ENCODE assay signal across 12 mouse cellular contexts in genomic region chr3:134199892-134200291, GRCm38 (mm10). TPM values are rescaled to one million over a fixed set of nuclear protein-coding genes. Genes with fewer than 3 reads are reported as not detected.
DNase-seq lines count a peak whose midpoint lies in the region; ATAC-seq and TF ChIP-seq lines count a peak whose summit lies in the region.
"Had no signal": no experiment of that assay in that cellular context is flagged by ENCODE, and none has a peak within 500 bp of the region (broad histone marks: within the 10 kb centered on the region; RNA-seq: fewer than 3 reads in every experiment).

No protein-coding gene starts in this region.

- H3K4me3 ChIP-seq in CH12.LX (replicated peaks in 1 of 3; ENCODE audit: low read depth in 2 of 3, low read length in 2 of 3, poor library complexity in 1 of 3): no peak overlapping the region
- H3K4me3 ChIP-seq in heart, embryonic 11.5 days (ENCODE audit: low read depth, low read length): peak overlapping the region; percentile 16; the same call in 1 of the 2 replicates
- H3K4me3 ChIP-seq in lung, embryonic 15.5 days: no peak overlapping the region
- H3K4me3 ChIP-seq: forebrain, embryonic 13.5 days had no signal

- H3K4me2 ChIP-seq in CH12.LX (ENCODE audit: insufficient read depth, low read depth, poor library complexity, severe bottlenecking): no peak overlapping the region
- H3K4me2 ChIP-seq in heart, embryonic 11.5 days: peak overlapping the region; percentile 34
- H3K4me2 ChIP-seq in lung, embryonic 15.5 days: peak overlapping the region; percentile 18; the same call in 1 of the 2 replicates
- H3K4me2 ChIP-seq: forebrain, embryonic 13.5 days had no signal

- no peak for TF ChIP-seq EP300 in CH12.LX (IDR thresholded peaks at IDR 0.05; ENCODE audit: low read length)

- no peaks in the 10 kb centered on the region for H3K36me3 ChIP-seq in CH12.LX (replicated peaks in 1 of 2; ENCODE audit: control insufficient read depth in 1 of 2, insufficient read depth in 1 of 2, low read length in 1 of 2)
- no peaks in the 10 kb centered on the region for H3K36me3 ChIP-seq in heart, embryonic 11.5 days (ENCODE audit: control insufficient read depth, insufficient read depth, low read length)
- no peaks in the 10 kb centered on the region for H3K36me3 ChIP-seq in lung, embryonic 15.5 days

- dilution Hi-C loops in CH12.LX (cut with MboI; ENCODE audit: extremely low pct_ligation_motif_present, extremely low pct_unique_long_range_greater_than_20kb, low sequenced_read_pairs): no loop called here

- TF ChIP-seq POLR2A in CH12.LX (IDR thresholded peaks at IDR 0.05; ENCODE audit: low read depth, low read length): no peak

- in situ Hi-C loops in CH12.LX (cut with MboI; ENCODE audit: low pct_ligation_motif_present, low pct_unique_long_range_greater_than_20kb, low sequenced_read_pairs): no loop called here

- H3K79me2 ChIP-seq in CH12.LX (replicated peaks; ENCODE audit: control insufficient read depth, extremely low read depth, insufficient read depth, poor library complexity, severe bottlenecking): no peaks in the 10 kb centered on the region

- no peak overlapping the region for H3K27ac ChIP-seq in CH12.LX (ENCODE audit: insufficient read depth, low read depth)
- H3K27ac ChIP-seq in heart, embryonic 11.5 days (ENCODE audit: low read depth, low read length): peak overlapping the region; percentile 36; the same call in 1 of the 2 replicates
- H3K27ac ChIP-seq in lung, embryonic 15.5 days: no peak overlapping the region
- H3K27ac ChIP-seq: forebrain, embryonic 13.5 days had no signal

- intact Hi-C loops in heart, postnatal 25 days (cut with DNase I): no loop called here

- H3K9ac ChIP-seq in CH12.LX (ENCODE audit: insufficient read depth, low read depth): no peak overlapping the region
- peak overlapping the region; percentile 56; the same call in 1 of the 2 replicates for H3K9ac ChIP-seq in heart, embryonic 11.5 days (ENCODE audit: low read depth, low read length)
- no peak overlapping the region for H3K9ac ChIP-seq in lung, embryonic 15.5 days
- H3K9ac ChIP-seq: forebrain, embryonic 13.5 days had no signal

- peak; percentile 93 for DNase-seq in heart, adult 11 months
- no peak for DNase-seq in heart, postnatal 25 days (ENCODE audit: low spot score)
- no peak for DNase-seq in CH12.LX (ENCODE audit: extremely low read depth)
- DNase-seq in B cell, adult 2 months: no peak
- DNase-seq in kidney, postnatal 25 days: no peak
- DNase-seq: cerebellum, adult 8-10 months had no signal

- H3K27me3 ChIP-seq in CH12.LX (replicated peaks): no peaks in the 10 kb centered on the region
- H3K27me3 ChIP-seq in heart, embryonic 11.5 days (ENCODE audit: control insufficient read depth, insufficient read depth, low read length): no peaks in the 10 kb centered on the region
- no peaks in the 10 kb centered on the region for H3K27me3 ChIP-seq in lung, embryonic 15.5 days
- H3K27me3 ChIP-seq: forebrain, embryonic 13.5 days had no signal

- no peak for TF ChIP-seq CTCF in CH12.LX (conservative IDR thresholded peaks at IDR 0.05 in 1 of 2, IDR thresholded peaks at IDR 0.05 in 1 of 2; ENCODE audit: low read depth in 2 of 2, low read length in 2 of 2)

- H3K9me3 ChIP-seq in CH12.LX (replicated peaks; ENCODE audit: low read length): no peaks in the 10 kb centered on the region
- H3K9me3 ChIP-seq in heart, embryonic 11.5 days (replicated peaks; ENCODE audit: control insufficient read depth, low read length): no peaks in the 10 kb centered on the region
- H3K9me3 ChIP-seq in lung, embryonic 15.5 days: no peaks in the 10 kb centered on the region
- H3K9me3 ChIP-seq: forebrain, embryonic 13.5 days had no signal

- peak; percentile 39; the same call in 1 of the 2 replicates for ATAC-seq in heart, embryonic 11.5 days (replicated peaks; ENCODE audit: insufficient number of reproducible peaks, low FRiP score, low TSS enrichment)
- no peak for ATAC-seq in lung, embryonic 15.5 days (ENCODE audit: borderline replicate concordance, extremely low read depth, low FRiP score, low TSS enrichment)
- no peak for ATAC-seq in monocyte, adult 5-6 weeks (replicated peaks; ENCODE audit: insufficient number of reproducible peaks, low FRiP score, low TSS enrichment, poor library complexity, severe bottlenecking)
- ATAC-seq: activated CD4-positive, CD25-positive, alpha-beta regulatory T cell, adult 4 months; CD4-positive, CD25-positive, alpha-beta regulatory T cell, adult 4 months; forebrain, embryonic 13.5 days had no signal

- no peak for TF ChIP-seq RAD21 in CH12.LX (IDR thresholded peaks at IDR 0.05; ENCODE audit: low read depth, low read length)

- 16% methylated on average over 9 of the region's 9 CpGs for WGBS in heart, embryonic 11.5 days (ENCODE audit: insufficient replicate concordance)
- WGBS in lung, embryonic 15.5 days: 9% methylated on average over 9 of the region's 9 CpGs

- H3K4me1 ChIP-seq in CH12.LX (ENCODE audit: control insufficient read depth in 1 of 2, insufficient read depth in 2 of 2): no peaks in the 10 kb centered on the region
- H3K4me1 ChIP-seq in heart, embryonic 11.5 days (ENCODE audit: control insufficient read depth, insufficient read depth, low read length): no peaks in the 10 kb centered on the region
- H3K4me1 ChIP-seq in lung, embryonic 15.5 days: peaks cover 8% of the 10 kb centered on the region; the same call in 1 of the 2 replicates
- H3K4me1 ChIP-seq: forebrain, embryonic 13.5 days had no signal

TF ChIP-seq in CH12.LX, 34 proteins besides CTCF, POLR2A, EP300 and RAD21:
- 0 out of 2 replicates have a peak, but pooled peaks have one; percentile 14 for TF ChIP-seq MAX (IDR thresholded peaks at IDR 0.05; ENCODE audit: low read length)
- TF ChIP-seq ZNF384 (IDR thresholded peaks at IDR 0.05; ENCODE audit: low read depth, low read length): no peak

RNA-seq across cellular contexts. Expression of gene Cxxc4, which starts 36.4 kb away (rescaled TPM):
- 1 to 10 TPM; 2.4 to 2.6 TPM for total RNA-seq in heart, postnatal 25 days (2021)
- total RNA-seq in CH12.LX (2012; rRNA removed): not detected in 2 replicates
- 0.05 and 0.12 TPM in 2 replicates for total RNA-seq in CH12.LX (2014; rRNA removed)
- polyA plus RNA-seq in CH12.LX (2012; ENCODE audit: insufficient read length, low read depth): 0.19 TPM in 1 of 2 replicates, not detected in the other
- polyA plus RNA-seq in heart, embryonic 11.5 days (2014; fragmentation: Nextera tagmentation; extraction: Ambion mirVana): 5.2 TPM in 2 replicates
- polyA plus RNA-seq in lung, embryonic 15.5 days (2015; fragmentation: Nextera tagmentation; extraction: Ambion mirVana): 1.8 and 1.9 TPM in 2 replicates
- total RNA-seq in monocyte, adult 5-6 weeks (2017): not detected in 3 replicates
- polyA plus RNA-seq: CD4-positive, CD25-positive, alpha-beta regulatory T cell, adult 4 months had no signal
